Mouse (Mus musculus): ENCODE results near the gene 1700067K01Rik. TPM values are rescaled to one million over a fixed set of nuclear protein-coding genes. Genes with fewer than 3 reads are reported as not detected.

The 1700067K01Rik gene
- polyA plus RNA-seq, 1 experiment from 2014 or later: 1.0 TPM

DNA sequence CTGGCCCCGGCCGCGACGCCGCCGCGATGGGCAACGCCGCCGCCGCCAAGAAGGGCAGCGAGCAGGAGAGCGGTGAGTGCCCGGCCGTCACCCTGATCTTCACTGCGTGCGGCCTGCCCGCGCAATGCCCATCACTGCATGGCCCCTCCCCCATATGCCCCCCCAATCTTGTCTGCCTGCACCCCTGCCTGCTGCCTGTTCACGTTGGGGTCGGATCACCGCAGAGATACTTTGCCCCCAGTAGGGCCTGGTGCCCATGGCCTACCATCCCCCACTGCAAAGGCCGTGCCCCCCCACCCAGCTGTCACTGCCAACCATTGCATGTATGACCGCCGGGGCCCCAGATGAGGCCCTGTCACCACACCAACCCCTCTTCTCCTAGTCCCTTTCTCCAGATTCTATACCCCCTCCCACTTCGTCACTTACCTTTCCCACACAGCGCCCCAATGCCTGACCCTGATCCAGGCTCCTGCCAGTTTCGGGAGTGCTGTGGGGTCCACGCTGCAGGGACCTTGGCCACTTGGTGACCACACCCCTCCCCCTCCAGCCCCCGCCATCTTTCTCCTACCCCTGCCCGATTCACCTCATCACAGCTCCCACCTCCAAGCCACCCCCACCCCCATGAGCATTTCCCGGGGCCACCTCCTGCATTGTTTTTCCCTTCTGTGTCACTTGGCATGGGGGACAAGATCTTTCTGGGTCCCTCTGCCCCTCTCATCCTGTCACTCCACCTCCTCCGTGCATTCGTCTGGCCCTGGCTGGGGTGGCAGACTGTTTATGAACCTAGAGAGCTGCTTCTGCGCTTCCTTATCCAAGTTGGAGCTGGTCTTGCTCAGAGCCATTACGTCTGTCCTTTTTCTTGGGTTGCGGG, 27.9 kb upstream of the 1700067K01Rik start:
- no peak for TF ChIP-seq EP300 (IDR thresholded peaks at IDR 0.05)
- no peak for TF ChIP-seq CTCF (IDR thresholded peaks at IDR 0.05)
- H3K4me1 ChIP-seq (ENCODE audit: insufficient read depth, low read depth, low read length): peaks cover 11% of the 10 kb centered on the region; the same call in 1 of the 2 replicates
- H3K9me3 ChIP-seq (ENCODE audit: low read length): no peaks in the 10 kb centered on the region
- H3K27me3 ChIP-seq (replicated peaks; ENCODE audit: insufficient read depth, low read length): no peaks in the 10 kb centered on the region
- peak overlapping the region; percentile 91 for H3K4me3 ChIP-seq (ENCODE audit: low read depth, low read length)
- H3K27ac ChIP-seq (ENCODE audit: low read length): peak overlapping the region; percentile 71
- H3K4me2 ChIP-seq (replicated peaks; ENCODE audit: low read depth, low read length): peak overlapping the region; percentile 92
- 2% methylated on average over 17 of the region's 37 CpGs for WGBS
- ATAC-seq: peak; percentile 21
- no peaks in the 10 kb centered on the region for H3K36me3 ChIP-seq (ENCODE audit: insufficient read depth, low read length)
- peak overlapping the region; percentile 76 for H3K9ac ChIP-seq (replicated peaks; ENCODE audit: low read depth)
- DNase-seq (ENCODE audit: low spot score): peak; percentile 37

DNA sequence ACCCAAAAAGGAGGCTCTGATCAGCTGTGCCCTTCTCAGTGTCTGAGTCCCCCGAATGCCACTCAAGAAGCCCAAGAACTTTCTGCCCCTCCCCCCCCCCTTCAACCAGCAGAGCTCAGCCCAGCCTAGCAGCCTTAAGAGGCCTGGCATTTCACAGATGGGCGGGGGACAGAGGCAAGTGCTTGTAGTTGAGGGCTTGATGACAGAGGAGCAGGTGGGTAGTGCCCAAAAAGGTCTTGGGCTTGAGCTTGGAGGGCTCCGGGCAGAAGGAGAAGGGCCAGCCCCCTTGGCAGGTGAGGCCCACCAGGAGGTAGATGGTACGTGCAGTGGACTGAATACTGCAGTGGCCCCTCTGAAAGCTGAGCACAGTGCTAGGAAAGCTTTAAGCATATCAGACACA, 26.8 kb upstream of the 1700067K01Rik start:
- Histone ChIP-seq H3K9ac (replicated peaks; ENCODE audit: low read depth) (no peak overlapping the region), H3K4me3 (ENCODE audit: low read depth, low read length) (no peak overlapping the region), H3K27me3 (replicated peaks; ENCODE audit: insufficient read depth, low read length) (no peaks in the 10 kb centered on the region), H3K27ac (ENCODE audit: low read length) (peak overlapping the region; percentile 71; the same call in 1 of the 2 replicates), H3K9me3 (ENCODE audit: low read length) (no peaks in the 10 kb centered on the region), H3K4me2 (replicated peaks; ENCODE audit: low read depth, low read length) (peak overlapping the region; percentile 92), H3K4me1 (ENCODE audit: insufficient read depth, low read depth, low read length) (peaks cover 11% of the 10 kb centered on the region; the same call in 1 of the 2 replicates), H3K36me3 (ENCODE audit: insufficient read depth, low read length) (no peaks in the 10 kb centered on the region)
- peak; percentile 60 for DNase-seq (ENCODE audit: low spot score)
- WGBS: 52% methylated on average over 4 of the region's 4 CpGs
- TF ChIP-seq EP300 (IDR thresholded peaks at IDR 0.05) (no peak; the same call in 1 of the 2 replicates), CTCF (IDR thresholded peaks at IDR 0.05) (no peak)
- peak; percentile 4; the same call in 1 of the 2 replicates for ATAC-seq

DNA sequence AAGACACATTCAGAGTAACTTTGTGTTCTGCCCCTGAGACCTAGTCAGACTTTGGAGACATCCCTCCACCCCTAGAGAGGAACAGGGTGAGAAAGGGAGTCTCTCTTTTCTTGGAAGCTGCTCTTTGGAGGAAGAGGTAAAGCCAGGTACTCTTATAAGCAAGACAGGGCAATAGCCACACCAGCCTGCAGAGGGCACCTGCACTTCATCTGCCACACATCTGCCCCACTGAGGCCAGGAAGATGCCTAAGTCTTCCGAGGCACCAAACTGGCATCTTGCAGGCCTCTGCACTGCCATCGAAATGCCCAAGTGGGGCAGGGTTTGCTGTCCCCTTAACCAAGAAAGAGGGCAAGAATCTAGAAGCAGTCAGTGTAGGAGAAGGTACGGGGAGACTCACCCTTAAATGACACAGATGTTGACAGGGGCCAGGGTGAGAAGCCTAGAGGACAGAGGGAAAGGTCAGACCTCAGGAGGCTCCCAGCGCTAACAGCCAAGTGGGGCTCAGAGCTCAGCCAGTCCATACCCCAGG, 25.1 kb upstream of the 1700067K01Rik start:
- H3K27ac ChIP-seq (ENCODE audit: low read length): no peak overlapping the region
- WGBS: 79% methylated on average over 4 of the region's 4 CpGs
- ATAC-seq: no peak

DNA sequence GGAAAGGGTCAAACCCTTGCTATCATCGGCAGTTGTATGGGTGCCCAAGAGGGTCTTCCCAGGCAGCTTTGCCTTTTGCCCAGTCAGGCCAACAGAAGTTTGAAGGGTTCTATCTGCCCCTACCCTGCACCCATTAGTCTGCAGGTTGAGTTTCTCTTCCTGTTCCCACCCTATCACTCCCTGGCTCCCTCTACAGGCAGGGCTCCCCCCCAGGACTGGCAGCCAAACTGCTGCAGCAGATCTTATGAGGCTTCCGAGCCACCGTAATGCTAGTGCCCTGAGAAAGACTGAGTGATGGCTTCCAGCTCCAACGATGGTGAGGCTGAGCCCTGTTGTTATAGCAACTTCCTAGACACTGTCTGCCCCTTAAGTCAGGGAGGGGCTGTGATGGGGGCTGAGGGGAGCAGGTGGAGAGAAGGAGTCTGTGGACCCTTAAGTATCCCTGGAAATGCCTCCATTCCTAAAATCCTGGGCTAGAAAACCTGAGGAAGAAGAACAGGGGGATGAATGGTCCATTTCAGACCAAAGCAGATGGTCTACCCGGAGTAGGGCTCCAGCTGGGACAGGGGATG, 24.4 kb upstream of the 1700067K01Rik start:
- no peak for TF ChIP-seq EP300 (IDR thresholded peaks at IDR 0.05)
- peak; percentile 41 for TF ChIP-seq CTCF (IDR thresholded peaks at IDR 0.05)
- no peaks in the 10 kb centered on the region for H3K9me3 ChIP-seq (ENCODE audit: low read length)
- DNase-seq (ENCODE audit: low spot score) (no peak), ATAC-seq (no peak)
- H3K4me3 ChIP-seq (ENCODE audit: low read depth, low read length): no peak overlapping the region
- H3K9ac ChIP-seq (replicated peaks; ENCODE audit: low read depth): no peak overlapping the region
- WGBS: 77% methylated on average over 5 of the region's 5 CpGs
- peaks cover 11% of the 10 kb centered on the region; the same call in 1 of the 2 replicates for H3K4me1 ChIP-seq (ENCODE audit: insufficient read depth, low read depth, low read length)
- H3K27ac ChIP-seq (ENCODE audit: low read length): peak overlapping the region; percentile 54; the same call in 1 of the 2 replicates
- peaks cover 9% of the 10 kb centered on the region; the same call in 1 of the 2 replicates for H3K36me3 ChIP-seq (ENCODE audit: insufficient read depth, low read length)
- H3K4me2 ChIP-seq (replicated peaks; ENCODE audit: low read depth, low read length): no peak overlapping the region
- no peaks in the 10 kb centered on the region for H3K27me3 ChIP-seq (replicated peaks; ENCODE audit: insufficient read depth, low read length)

More for the DNA sequence above, 25.1 kb upstream of the 1700067K01Rik start:
- Histone ChIP-seq H3K4me2 (replicated peaks; ENCODE audit: low read depth, low read length) (no peak overlapping the region), H3K4me1 (ENCODE audit: insufficient read depth, low read depth, low read length) (peaks cover 11% of the 10 kb centered on the region; the same call in 1 of the 2 replicates), H3K4me3 (ENCODE audit: low read depth, low read length) (no peak overlapping the region), H3K36me3 (ENCODE audit: insufficient read depth, low read length) (peaks cover 4% of the 10 kb centered on the region; the same call in 1 of the 2 replicates), H3K9ac (replicated peaks; ENCODE audit: low read depth) (no peak overlapping the region), H3K27me3 (replicated peaks; ENCODE audit: insufficient read depth, low read length) (no peaks in the 10 kb centered on the region), H3K9me3 (ENCODE audit: low read length) (no peaks in the 10 kb centered on the region)
- peak; percentile 29 for DNase-seq (ENCODE audit: low spot score)
- TF ChIP-seq CTCF (IDR thresholded peaks at IDR 0.05) (peak; percentile 61), EP300 (IDR thresholded peaks at IDR 0.05) (no peak)

DNA sequence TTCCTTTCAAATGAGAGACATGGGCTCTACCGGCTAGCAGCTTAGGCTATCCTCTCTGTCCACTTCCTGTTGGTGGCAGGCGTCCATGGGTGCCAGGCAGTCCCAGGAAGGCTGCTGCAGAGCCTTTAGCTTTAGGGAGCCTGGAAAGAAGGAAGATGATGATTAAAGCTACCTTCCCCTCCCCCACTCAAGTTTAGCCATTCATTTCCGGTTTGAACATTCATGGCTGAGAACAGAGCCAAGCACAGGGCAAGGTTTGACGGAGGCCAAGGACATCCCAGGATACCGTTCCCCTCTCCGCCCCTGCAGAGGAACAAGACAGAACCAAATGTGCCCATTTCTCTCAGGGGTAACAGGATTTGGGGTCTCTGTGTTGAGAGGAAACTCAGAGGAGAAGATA, 23.7 kb upstream of the 1700067K01Rik start:
- H3K27ac ChIP-seq (ENCODE audit: low read length): peak overlapping the region; percentile 54; the same call in 1 of the 2 replicates
- H3K4me1 ChIP-seq (ENCODE audit: insufficient read depth, low read depth, low read length): peaks cover 11% of the 10 kb centered on the region; the same call in 1 of the 2 replicates

DNA sequence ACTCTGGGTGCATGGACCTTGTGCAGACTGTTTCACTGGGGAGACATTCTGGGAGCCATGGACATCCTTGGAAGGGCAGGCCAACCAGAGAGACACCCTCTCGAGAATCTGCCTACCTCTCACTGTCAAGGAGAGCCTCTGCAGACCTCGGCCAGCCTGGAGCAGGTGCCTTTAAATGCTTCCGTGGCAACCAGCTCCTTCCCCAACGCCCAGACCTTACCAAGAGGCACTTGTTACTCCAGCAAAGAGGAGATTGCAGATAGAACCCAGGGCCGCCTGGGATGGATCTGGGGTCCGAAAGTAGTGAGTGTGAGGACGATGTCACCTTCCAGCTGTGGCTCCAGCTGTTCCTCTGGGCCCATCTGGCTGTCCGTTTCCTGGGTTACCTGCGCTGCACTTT, 23.1 kb upstream of the 1700067K01Rik start:
- Histone ChIP-seq H3K4me1 (ENCODE audit: insufficient read depth, low read depth, low read length) (peaks cover 11% of the 10 kb centered on the region; the same call in 1 of the 2 replicates), H3K9me3 (ENCODE audit: low read length) (no peaks in the 10 kb centered on the region), H3K9ac (replicated peaks; ENCODE audit: low read depth) (no peak overlapping the region), H3K36me3 (ENCODE audit: insufficient read depth, low read length) (peaks cover 13% of the 10 kb centered on the region), H3K4me2 (replicated peaks; ENCODE audit: low read depth, low read length) (no peak overlapping the region; the same call in 1 of the 2 replicates), H3K27me3 (replicated peaks; ENCODE audit: insufficient read depth, low read length) (no peaks in the 10 kb centered on the region), H3K4me3 (ENCODE audit: low read depth, low read length) (no peak overlapping the region), H3K27ac (ENCODE audit: low read length) (0 out of 2 replicates have a peak overlapping the region, but pooled peaks have one; percentile 54)
- WGBS: 60% methylated on average over 9 of the region's 9 CpGs
- ATAC-seq: no peak
- DNase-seq (ENCODE audit: low spot score): no peak
- TF ChIP-seq EP300 (IDR thresholded peaks at IDR 0.05): no peak
- TF ChIP-seq CTCF (IDR thresholded peaks at IDR 0.05): no peak

More for the DNA sequence above, 23.7 kb upstream of the 1700067K01Rik start:
- H3K36me3 ChIP-seq (ENCODE audit: insufficient read depth, low read length): peaks cover 11% of the 10 kb centered on the region
- H3K27me3 ChIP-seq (replicated peaks; ENCODE audit: insufficient read depth, low read length): no peaks in the 10 kb centered on the region
- 0 out of 2 replicates have a peak overlapping the region, but pooled peaks have one; percentile 6 for H3K9ac ChIP-seq (replicated peaks; ENCODE audit: low read depth)
- DNase-seq (ENCODE audit: low spot score) (peak; percentile 53), ATAC-seq (no peak)
- no peaks in the 10 kb centered on the region for H3K9me3 ChIP-seq (ENCODE audit: low read length)
- H3K4me3 ChIP-seq (ENCODE audit: low read depth, low read length): no peak overlapping the region
- peak overlapping the region; percentile 18 for H3K4me2 ChIP-seq (replicated peaks; ENCODE audit: low read depth, low read length)
- WGBS: 33% methylated on average over 6 of the region's 6 CpGs
- TF ChIP-seq EP300 (IDR thresholded peaks at IDR 0.05): no peak
- TF ChIP-seq CTCF (IDR thresholded peaks at IDR 0.05): no peak

Data from lung, postnatal 0 days (tissue).